Mouse (Mus musculus) midbrain, embryonic 12.5 days (tissue): ENCODE measurements around the gene Cttnbp2nl. TPM values are rescaled to one million over a fixed set of nuclear protein-coding genes. Genes with fewer than 3 reads are reported as not detected.

Experiments used
- ATAC-seq: fragments of 200-750 bp; cut with Nextera tagmentation; 2 replicates; pipeline ENCODE4 v1.8.0; 2017; ENCODE audit warnings: low read depth, moderate TSS enrichment, moderate library complexity; ENCODE audit not compliant: low FRiP score
- H3K27ac ChIP-seq: fragments of 300-500 bp; sonication (generic); replicated peaks from 2 replicates; pipeline ENCODE4 v1.5.1; 2016; ENCODE audit warnings: mild to moderate bottlenecking
- H3K27me3 ChIP-seq: fragments of 300-500 bp; sonication (generic); 2 replicates; pipeline ENCODE4 v1.6.1; 2016; ENCODE audit warnings: mild to moderate bottlenecking
- H3K36me3 ChIP-seq: fragments of 300-500 bp; sonication (generic); 2 replicates; pipeline ENCODE4 v1.6.1; 2016
- H3K4me1 ChIP-seq: fragments of 300-500 bp; sonication (generic); 2 replicates; pipeline ENCODE4 v1.6.1; 2016
- H3K4me2 ChIP-seq: fragments of 300-500 bp; sonication (generic); replicated peaks from 2 replicates; pipeline ENCODE4 v1.6.1; 2016; ENCODE audit warnings: mild to moderate bottlenecking, moderate library complexity
- H3K4me3 ChIP-seq: fragments of 300-500 bp; sonication (generic); 2 replicates; pipeline ENCODE4 v1.5.1; 2016; ENCODE audit warnings: mild to moderate bottlenecking
- H3K9ac ChIP-seq: fragments of 300-500 bp; sonication (generic); replicated peaks from 2 replicates; pipeline ENCODE4 v1.6.1; 2016; ENCODE audit warnings: mild to moderate bottlenecking, moderate library complexity
- H3K9me3 ChIP-seq: fragments of 300-500 bp; sonication (generic); 2 replicates; pipeline ENCODE4 v1.6.1; 2016; ENCODE audit warnings: mild to moderate bottlenecking
- WGBS: fragments of 180-500 bp; shearing (Covaris S2); methylation state at CpG from one replicate; pipeline ENCODE4 v1.1.7; 2016; 5-methylcytosine and 5-hydroxymethylcytosine counted together
- polyA plus RNA-seq: library from polyadenylated mRNA; unstranded; fragments of >200 nt; fragmentation: Nextera tagmentation; extraction: Ambion mirVana; gene quantifications from 2 replicates; pipeline ENCODE4 v1.2.1, GENCODE M21; 2016

Gene Cttnbp2nl
- polyA plus RNA-seq, 1 experiment from 2014 or later: 53.3 TPM

GRCm38 (mm10) chr3:105055666-105056065 is 2.7 kb upstream of the Cttnbp2nl start:
- Histone ChIP-seq H3K4me1 (peaks cover 23% of the 10 kb centered on the region), H3K4me3 (no peak overlapping the region), H3K27ac (no peak overlapping the region), H3K9me3 (no peaks in the 10 kb centered on the region), H3K4me2 (no peak overlapping the region), H3K9ac (no peak overlapping the region), H3K27me3 (peaks cover 16% of the 10 kb centered on the region), H3K36me3 (no peaks in the 10 kb centered on the region)
- no peak for ATAC-seq
- 85% methylated on average over 4 of the region's 4 CpGs for WGBS

DNA sequence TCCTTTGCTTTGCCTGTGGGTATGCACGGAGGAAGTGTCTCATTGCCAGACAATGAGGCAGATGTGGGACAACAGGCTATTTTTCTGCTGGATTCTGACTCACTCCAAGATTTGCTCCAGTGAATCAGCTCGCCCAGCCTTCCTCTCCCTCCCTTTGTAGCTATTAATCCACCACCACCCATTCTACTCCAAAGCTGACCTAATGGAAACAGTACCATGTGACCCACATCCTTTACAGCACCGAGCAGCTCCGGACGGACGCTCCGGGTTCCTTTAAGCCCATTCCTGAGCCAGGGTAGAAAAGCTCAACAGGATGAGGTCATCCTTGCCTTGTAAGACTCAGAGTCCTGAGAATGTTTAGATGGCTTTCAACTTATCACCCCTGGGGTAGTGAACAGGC is 2.0 kb upstream of the Cttnbp2nl start:
- no peak for ATAC-seq
- Histone ChIP-seq H3K27me3 (peaks cover 16% of the 10 kb centered on the region), H3K9me3 (no peaks in the 10 kb centered on the region), H3K36me3 (no peaks in the 10 kb centered on the region), H3K4me2 (no peak overlapping the region), H3K9ac (no peak overlapping the region), H3K4me3 (no peak overlapping the region), H3K27ac (no peak overlapping the region), H3K4me1 (peaks cover 27% of the 10 kb centered on the region)
- WGBS: 58% methylated on average over 7 of the region's 7 CpGs

- Histone ChIP-seq H3K27me3 (peaks cover 9% of the 10 kb centered on the region; the same call in 1 of the 2 replicates), H3K9me3 (no peaks in the 10 kb centered on the region), H3K9ac (peak overlapping the region; percentile 60), H3K4me2 (peak overlapping the region; percentile 84), H3K4me1 (peaks cover 29% of the 10 kb centered on the region), H3K4me3 (peak overlapping the region; percentile 91), H3K36me3 (no peaks in the 10 kb centered on the region), H3K27ac (peak overlapping the region; percentile 46; the same call in 1 of the 2 replicates)
- no peak for ATAC-seq
- WGBS: 76% methylated on average over 4 of the region's 4 CpGs
Measured at GRCm38 (mm10) chr3:105053698-105054001, 704 bp upstream of the Cttnbp2nl start.

- Histone ChIP-seq H3K4me1 (peaks cover 26% of the 10 kb centered on the region), H3K4me3 (peak overlapping the region; percentile 91), H3K27ac (peak overlapping the region; percentile 88), H3K27me3 (peaks cover 9% of the 10 kb centered on the region; the same call in 1 of the 2 replicates), H3K4me2 (peak overlapping the region; percentile 71), H3K9ac (peak overlapping the region; percentile 92), H3K9me3 (no peaks in the 10 kb centered on the region), H3K36me3 (no peaks in the 10 kb centered on the region)
- ATAC-seq: peak; percentile 78
- under 1% methylated on average over 35 of the region's 37 CpGs for WGBS
Measured at GRCm38 (mm10) chr3:105052171-105052936, 592 bp downstream of the Cttnbp2nl start.

DNA sequence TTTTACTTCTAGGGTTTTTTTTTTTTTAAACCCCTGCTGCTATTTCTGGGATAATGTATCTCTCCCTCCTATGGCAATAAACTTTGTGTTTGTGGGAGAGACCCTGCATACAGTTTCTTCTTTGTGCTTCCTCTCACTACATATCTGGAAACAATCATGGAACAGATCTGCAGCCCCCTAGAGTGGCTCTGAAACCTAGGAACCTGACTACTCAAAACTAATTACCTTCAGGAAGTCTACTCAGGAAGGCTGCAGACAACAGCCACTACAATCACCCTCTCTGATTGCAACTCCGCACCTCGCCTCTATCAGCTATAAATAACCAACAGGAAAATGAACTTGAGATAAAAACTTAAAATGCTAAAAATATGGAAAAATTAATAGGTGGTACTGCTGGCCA is 1.8 kb downstream of the Cttnbp2nl start:
- peak overlapping the region; percentile 71 for H3K4me2 ChIP-seq
- 81% methylated on average over 2 of the region's 2 CpGs for WGBS
- no peaks in the 10 kb centered on the region for H3K9me3 ChIP-seq
- no peak overlapping the region for H3K27ac ChIP-seq
- no peak for ATAC-seq
- no peaks in the 10 kb centered on the region for H3K36me3 ChIP-seq
- peaks cover 9% of the 10 kb centered on the region; the same call in 1 of the 2 replicates for H3K27me3 ChIP-seq
- H3K4me3 ChIP-seq: peak overlapping the region; percentile 91
- peaks cover 26% of the 10 kb centered on the region for H3K4me1 ChIP-seq
- H3K9ac ChIP-seq: peak overlapping the region; percentile 92; the same call in 1 of the 2 replicates

DNA sequence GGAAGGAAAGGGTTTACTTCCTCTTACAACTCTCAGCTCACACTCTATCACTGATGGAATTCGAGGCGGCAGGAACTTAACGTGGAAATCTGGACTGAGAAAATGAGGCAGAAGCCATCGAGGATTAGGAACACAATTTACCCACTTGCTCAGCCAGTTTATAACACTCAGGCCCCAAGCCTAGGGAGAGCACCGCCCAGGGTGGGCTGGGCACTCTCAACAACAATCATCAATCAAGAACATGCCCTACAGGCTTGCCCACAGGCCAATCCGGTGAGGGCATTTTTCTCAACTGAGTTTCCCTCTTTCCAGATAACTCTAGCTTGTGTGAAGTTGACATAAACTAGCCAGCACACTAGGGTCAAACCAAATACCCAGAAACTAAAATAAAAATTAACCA is 3.1 kb downstream of the Cttnbp2nl start:
- WGBS: 89% methylated on average over 6 of the region's 6 CpGs
- Histone ChIP-seq H3K9ac (no peak overlapping the region), H3K4me1 (peaks cover 32% of the 10 kb centered on the region), H3K27me3 (peaks cover 5% of the 10 kb centered on the region; the same call in 1 of the 2 replicates), H3K27ac (no peak overlapping the region), H3K4me2 (no peak overlapping the region), H3K36me3 (no peaks in the 10 kb centered on the region), H3K9me3 (no peaks in the 10 kb centered on the region), H3K4me3 (no peak overlapping the region)
- no peak for ATAC-seq

- H3K4me1 ChIP-seq: peaks cover 32% of the 10 kb centered on the region
- H3K4me2 ChIP-seq: no peak overlapping the region
- no peaks in the 10 kb centered on the region for H3K27me3 ChIP-seq
- H3K9ac ChIP-seq: no peak overlapping the region
- no peak for ATAC-seq
- H3K27ac ChIP-seq: no peak overlapping the region
- no peaks in the 10 kb centered on the region for H3K9me3 ChIP-seq
- no peak overlapping the region for H3K4me3 ChIP-seq
- 81% methylated on average over 8 of the region's 8 CpGs for WGBS
- H3K36me3 ChIP-seq: no peaks in the 10 kb centered on the region
Measured at GRCm38 (mm10) chr3:105047616-105048015, 5.3 kb downstream of the Cttnbp2nl start.

- Histone ChIP-seq H3K27me3 (no peaks in the 10 kb centered on the region), H3K9ac (no peak overlapping the region), H3K4me3 (no peak overlapping the region), H3K9me3 (no peaks in the 10 kb centered on the region), H3K36me3 (no peaks in the 10 kb centered on the region), H3K27ac (no peak overlapping the region), H3K4me1 (peaks cover 31% of the 10 kb centered on the region), H3K4me2 (no peak overlapping the region)
- 91% methylated on average over 5 of the region's 5 CpGs for WGBS
- ATAC-seq: no peak
Measured at GRCm38 (mm10) chr3:105046870-105047269, 6.1 kb downstream of the Cttnbp2nl start.

DNA sequence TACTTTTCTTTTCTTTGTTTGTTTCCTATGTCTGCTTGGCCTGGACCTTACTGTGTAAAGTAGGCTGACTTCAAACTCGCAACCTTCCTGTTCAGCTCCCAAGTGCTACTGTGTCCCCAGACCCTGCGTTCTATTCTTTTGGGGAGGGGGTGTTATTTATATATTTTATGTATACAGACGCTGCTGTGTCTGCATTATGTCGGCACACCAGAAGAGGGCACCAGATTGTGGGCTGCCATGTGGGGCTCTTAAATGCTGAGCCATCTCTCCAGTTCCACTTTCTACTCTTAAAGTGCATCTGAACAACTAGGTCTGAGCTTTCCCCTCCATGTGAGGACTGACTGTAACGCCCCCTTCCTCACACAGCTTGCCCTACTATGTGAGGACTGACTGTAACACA is 9.2 kb downstream of the Cttnbp2nl start:
- H3K27me3 ChIP-seq: no peaks in the 10 kb centered on the region
- no peak overlapping the region for H3K4me2 ChIP-seq
- H3K27ac ChIP-seq: no peak overlapping the region
- H3K9me3 ChIP-seq: no peaks in the 10 kb centered on the region
- H3K4me3 ChIP-seq: no peak overlapping the region
- WGBS: 87% methylated on average over 5 of the region's 5 CpGs
- peaks cover 6% of the 10 kb centered on the region; the same call in 1 of the 2 replicates for H3K36me3 ChIP-seq
- no peak overlapping the region for H3K9ac ChIP-seq
- ATAC-seq: no peak
- peaks cover 12% of the 10 kb centered on the region for H3K4me1 ChIP-seq

- peaks cover 30% of the 10 kb centered on the region for H3K36me3 ChIP-seq
- no peak overlapping the region for H3K9ac ChIP-seq
- no peaks in the 10 kb centered on the region for H3K9me3 ChIP-seq
- H3K4me2 ChIP-seq: no peak overlapping the region
- ATAC-seq: no peak
- WGBS: 94% methylated on average over 9 of the region's 9 CpGs
- peaks cover 12% of the 10 kb centered on the region for H3K4me1 ChIP-seq
- no peaks in the 10 kb centered on the region for H3K27me3 ChIP-seq
- no peak overlapping the region for H3K4me3 ChIP-seq
- H3K27ac ChIP-seq: no peak overlapping the region
Measured at GRCm38 (mm10) chr3:105040983-105041625, 11.8 kb downstream of the Cttnbp2nl start.

DNA sequence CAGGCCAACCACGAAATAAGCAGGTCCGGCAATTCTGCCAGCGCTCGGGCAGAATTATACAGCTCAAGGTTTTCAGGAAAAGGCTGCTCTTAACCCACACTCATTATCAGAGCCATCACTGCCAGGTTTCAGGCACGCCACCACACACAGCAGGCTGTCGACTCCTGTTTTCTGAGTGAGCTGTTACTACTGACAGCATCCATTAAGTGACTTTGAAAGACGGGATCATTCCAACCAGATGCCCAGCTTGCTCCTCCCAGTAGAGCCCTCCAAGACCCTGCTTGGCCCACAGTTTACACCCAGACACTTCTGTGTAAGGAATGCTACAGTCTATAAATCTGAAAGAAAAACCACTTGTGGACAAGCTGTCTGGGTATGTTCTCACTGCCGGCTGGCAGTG is 12.9 kb downstream of the Cttnbp2nl start:
- Histone ChIP-seq H3K9me3 (no peaks in the 10 kb centered on the region), H3K9ac (no peak overlapping the region), H3K27ac (no peak overlapping the region), H3K4me1 (peaks cover 8% of the 10 kb centered on the region), H3K4me2 (no peak overlapping the region), H3K27me3 (no peaks in the 10 kb centered on the region), H3K36me3 (peaks cover 41% of the 10 kb centered on the region), H3K4me3 (no peak overlapping the region)
- ATAC-seq: no peak
- WGBS: 58% methylated on average over 8 of the region's 8 CpGs

DNA sequence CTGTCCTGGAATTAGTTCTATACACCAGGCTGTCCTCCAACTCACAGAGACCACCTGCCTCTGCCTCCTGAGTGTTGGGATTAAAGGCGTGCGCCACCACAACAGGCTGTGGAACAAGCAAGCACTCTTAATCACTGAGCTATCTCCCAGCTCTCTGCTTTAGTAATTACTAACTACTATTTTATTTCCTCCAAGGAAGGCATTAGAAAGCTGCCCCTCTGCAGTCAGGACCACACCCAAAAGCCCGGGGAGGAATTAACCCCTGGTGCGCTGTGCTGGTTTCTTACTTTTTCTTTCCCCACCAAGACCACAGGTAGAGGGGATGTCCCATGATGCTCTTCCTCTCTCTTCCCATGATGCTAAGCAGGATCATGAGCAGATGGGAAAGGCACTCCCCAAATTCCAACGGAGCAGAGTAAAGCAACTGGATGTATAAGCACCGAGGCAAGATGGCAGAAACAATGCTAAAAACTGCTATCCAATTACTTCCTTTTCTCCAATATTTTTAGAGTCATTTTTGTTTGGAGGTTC is 15.6 kb downstream of the Cttnbp2nl start:
- no peaks in the 10 kb centered on the region for H3K27me3 ChIP-seq
- H3K27ac ChIP-seq: no peak overlapping the region
- no peaks in the 10 kb centered on the region for H3K4me1 ChIP-seq
- H3K9me3 ChIP-seq: no peaks in the 10 kb centered on the region
- peaks cover 67% of the 10 kb centered on the region for H3K36me3 ChIP-seq
- H3K9ac ChIP-seq: no peak overlapping the region
- no peak for ATAC-seq
- 94% methylated on average over 6 of the region's 6 CpGs for WGBS
- no peak overlapping the region for H3K4me2 ChIP-seq
- H3K4me3 ChIP-seq: no peak overlapping the region
